Mouse (Mus musculus): ENCODE results near the gene Mcm3. TPM values are rescaled to one million over a fixed set of nuclear protein-coding genes. Genes with fewer than 3 reads are reported as not detected.
"Not testable (repeated sequence)": the region's sequence is repeated elsewhere in the genome, so short reads cannot be mapped to it uniquely, and the experiment has no call there.

Mcm3 gene
- total RNA-seq, 2 experiments from 2014 or later, result 4.8 to 5.4 TPM

DNA sequence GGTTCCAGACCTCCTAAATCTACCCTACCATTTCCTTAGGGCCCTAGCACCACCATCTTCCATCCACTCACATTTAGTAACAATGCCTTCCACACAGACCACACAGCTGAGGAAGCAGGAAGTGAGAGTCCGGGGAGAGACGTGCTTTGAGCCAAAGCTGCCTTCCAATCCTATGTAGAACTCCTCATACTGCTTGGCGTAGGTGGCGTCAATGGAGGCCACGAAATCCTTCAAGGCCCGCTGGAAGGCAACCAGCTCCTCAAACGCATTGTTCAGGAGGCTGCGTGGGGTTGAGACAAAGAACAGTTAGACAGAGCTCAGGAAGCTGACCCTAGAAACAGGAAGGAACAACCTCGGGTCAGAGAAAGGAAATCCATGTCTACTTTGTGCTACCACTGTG, 2.9 kb downstream of the Mcm3 start:
- intact Hi-C loops (cut with DNase I), result loop anchor here (5.0 kb wide), 1 partner anchor 75 kb away; the partner anchor contains the start of gene Paqr8

DNA sequence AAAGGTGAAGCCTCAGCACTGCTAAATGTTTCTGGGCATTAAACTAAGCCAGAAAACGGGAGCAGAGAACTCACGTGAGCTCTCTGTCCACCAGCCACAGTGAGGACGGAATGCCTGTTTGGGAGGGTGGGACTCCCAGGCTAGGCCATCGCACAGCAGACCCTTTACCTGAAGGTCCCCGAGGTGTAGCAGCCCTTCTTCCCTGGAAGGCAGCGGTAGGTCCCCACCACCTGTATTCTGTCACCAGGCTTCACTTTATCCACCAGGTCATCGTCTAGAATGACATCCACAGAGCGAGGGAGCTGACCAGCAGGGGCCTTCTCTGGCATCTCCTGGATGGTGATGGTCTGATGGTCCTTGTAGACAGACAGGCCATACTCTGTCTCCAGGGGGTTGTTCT, 5.6 kb downstream of the Mcm3 start:
- intact Hi-C loops (cut with DNase I), result no loop called here
- no peak for DNase-seq (ENCODE audit: extremely low spot score in 1 of 2, low spot score in 2 of 2)

More for the DNA sequence above, 2.9 kb downstream of the Mcm3 start:
- no peak for DNase-seq (ENCODE audit: extremely low spot score in 1 of 2, low spot score in 2 of 2)

GRCm38 (mm10) chr1:20804526-20804925, 15.6 kb downstream of the Mcm3 start:
- no peak for DNase-seq (ENCODE audit: extremely low spot score in 1 of 2, low spot score in 2 of 2)
- intact Hi-C loops (cut with DNase I), result loop anchor here (5.0 kb wide), 2 partner anchors 102 to 192 kb away; no protein-coding TSS in a partner anchor

- peak in 1 of 2 experiments; percentile 56 for DNase-seq (ENCODE audit: extremely low spot score in 1 of 2, low spot score in 2 of 2)
- intact Hi-C loops (cut with DNase I), result loop anchor here (5.0 kb wide), 2 partner anchors 100 to 190 kb away; no protein-coding TSS in a partner anchor
These were observed 18.3 kb downstream of the Mcm3 start for GRCm38 (mm10) chr1:20801682-20802390.

DNA sequence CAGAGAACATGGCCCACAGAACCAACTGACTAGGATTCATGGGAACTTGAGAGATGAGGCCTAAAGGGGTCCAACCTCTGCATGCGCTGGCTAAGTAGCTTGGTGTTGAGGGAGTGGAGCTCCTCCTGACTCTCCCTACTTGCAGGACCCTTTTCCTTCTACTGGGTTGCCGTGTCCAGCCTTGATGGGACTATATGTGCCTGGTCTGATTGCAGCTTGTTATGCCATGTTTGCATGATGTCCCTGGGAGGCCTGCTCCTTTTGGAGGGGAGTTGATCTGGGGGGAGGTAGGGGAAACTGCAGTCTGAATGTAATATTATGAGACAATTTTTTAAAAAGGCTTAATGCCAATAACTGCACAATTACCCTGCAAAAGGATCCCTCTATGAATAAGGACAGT, 18.8 kb downstream of the Mcm3 start:
- no peak for DNase-seq (ENCODE audit: extremely low spot score in 1 of 2, low spot score in 2 of 2)
- intact Hi-C loops (cut with DNase I), result loop anchor here (5.0 kb wide), 2 partner anchors 99 to 189 kb away; no protein-coding TSS in a partner anchor

DNA sequence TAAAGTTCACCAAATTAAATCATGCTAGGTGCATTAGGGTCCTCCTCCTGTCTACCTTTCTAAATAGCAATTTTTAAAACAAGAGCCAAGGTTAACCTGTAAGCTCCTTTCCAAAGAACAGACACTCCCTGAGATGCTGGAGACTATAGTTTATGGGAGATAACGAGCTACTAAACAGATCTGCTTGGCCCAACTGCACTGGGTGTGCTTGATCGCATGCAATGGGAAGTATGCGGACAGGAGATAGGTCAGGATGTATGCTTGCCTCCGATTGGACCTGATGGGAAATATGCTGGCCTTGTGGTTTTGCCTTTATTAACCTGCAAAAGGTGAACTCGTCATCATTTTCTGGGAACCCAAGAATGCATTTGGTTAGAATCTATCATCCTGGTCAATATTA, 24.9 kb downstream of the Mcm3 start:
- no peak for DNase-seq (ENCODE audit: extremely low spot score in 1 of 2, low spot score in 2 of 2)
- intact Hi-C loops (cut with DNase I), result no loop called here

- intact Hi-C loops (cut with DNase I), result no loop called here
- no peak for DNase-seq (ENCODE audit: extremely low spot score in 1 of 2, low spot score in 2 of 2)
These were observed 25.4 kb downstream of the Mcm3 start for GRCm38 (mm10) chr1:20794760-20795159.

GRCm38 (mm10) chr1:20791414-20791813, 28.7 kb downstream of the Mcm3 start:
- intact Hi-C loops (cut with DNase I), result no loop called here
- no peak for DNase-seq (ENCODE audit: extremely low spot score in 1 of 2, low spot score in 2 of 2)

- DNase-seq (ENCODE audit: extremely low spot score in 1 of 2, low spot score in 2 of 2); intact Hi-C loops (cut with DNase I): not testable (repeated sequence)
These were observed 29.6 kb downstream of the Mcm3 start, which contains the start of gene Il17f for GRCm38 (mm10) chr1:20790517-20790916. Gene Il17f, minus strand, starts transcription at chr1:20790617.

- no peak for DNase-seq (ENCODE audit: extremely low spot score in 1 of 2, low spot score in 2 of 2)
- intact Hi-C loops (cut with DNase I), result no loop called here
These were observed 31.7 kb downstream of the Mcm3 start for GRCm38 (mm10) chr1:20788419-20788818.

DNA sequence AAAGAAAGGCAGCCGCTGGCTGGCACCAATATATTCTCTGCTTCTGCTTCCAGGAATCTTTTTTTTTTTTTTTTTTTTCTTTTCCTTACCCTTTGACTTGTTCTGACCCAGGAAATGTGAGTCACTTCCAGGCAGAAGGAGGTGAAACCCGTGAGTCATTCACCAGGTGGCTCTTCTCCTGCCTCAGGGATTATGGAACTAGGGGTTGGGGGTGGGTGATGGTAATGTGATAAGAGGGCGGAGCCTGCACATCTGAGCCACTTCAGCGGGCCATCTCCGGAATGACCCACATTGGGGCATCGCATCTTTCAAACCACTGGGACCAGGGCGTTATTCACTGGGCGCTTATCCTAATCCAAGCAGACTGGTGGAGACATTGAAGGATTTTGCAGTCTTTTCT, 33.1 kb downstream of the Mcm3 start:
- no peak for DNase-seq (ENCODE audit: extremely low spot score in 1 of 2, low spot score in 2 of 2)
- intact Hi-C loops (cut with DNase I), result no loop called here

GRCm38 (mm10) chr1:20778366-20778765, 41.7 kb downstream of the Mcm3 start:
- DNase-seq (ENCODE audit: extremely low spot score in 1 of 2, low spot score in 2 of 2), result no peak
- intact Hi-C loops (cut with DNase I), result no loop called here

- intact Hi-C loops (cut with DNase I); DNase-seq (ENCODE audit: extremely low spot score in 1 of 2, low spot score in 2 of 2): not testable (repeated sequence)
These were observed 45.9 kb downstream of the Mcm3 start for GRCm38 (mm10) chr1:20774026-20774730.

DNA sequence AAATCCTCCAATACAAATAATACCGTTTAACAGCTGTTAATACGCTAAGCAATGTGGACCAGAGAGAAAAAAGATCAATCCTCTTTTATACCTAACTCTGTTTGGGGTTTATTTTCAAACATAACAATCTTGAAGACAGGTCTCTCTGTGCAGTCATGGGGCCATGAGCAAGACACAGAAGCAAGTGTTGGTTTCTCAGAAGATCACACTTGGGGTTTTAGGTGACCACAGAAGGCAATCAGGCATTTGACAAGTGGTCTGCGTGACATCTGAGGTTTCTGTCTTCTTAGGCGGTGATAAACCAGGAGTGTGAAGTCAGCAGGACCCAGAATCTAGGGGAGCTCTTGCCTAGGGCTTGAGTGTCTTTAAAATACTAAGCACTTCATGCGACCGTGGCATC, 53.6 kb downstream of the Mcm3 start:
- intact Hi-C loops (cut with DNase I), result no loop called here
- DNase-seq (ENCODE audit: extremely low spot score in 1 of 2, low spot score in 2 of 2), result no peak

- no peak for DNase-seq (ENCODE audit: extremely low spot score in 1 of 2, low spot score in 2 of 2)
- intact Hi-C loops (cut with DNase I), result no loop called here
These were observed 58.7 kb downstream of the Mcm3 start for GRCm38 (mm10) chr1:20761411-20761810.

DNA sequence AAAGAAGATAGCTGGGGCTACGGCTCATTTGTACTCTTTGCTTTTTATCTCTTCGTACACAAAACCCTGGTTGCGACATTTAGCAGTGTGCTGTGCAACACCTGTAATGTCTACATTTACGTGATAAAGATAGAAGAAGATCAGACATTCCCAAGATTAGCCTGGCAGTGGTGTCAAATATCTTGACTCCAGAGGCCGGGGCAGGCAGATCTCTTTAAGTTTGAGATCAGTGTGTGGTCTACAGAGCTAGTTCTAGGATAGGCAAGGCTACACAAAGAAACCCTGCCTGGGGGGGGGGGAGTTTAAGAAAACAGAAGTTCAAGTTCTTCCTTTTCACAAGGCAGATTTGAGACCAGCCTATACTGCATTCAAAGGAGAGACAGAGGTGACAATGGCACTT, 59.8 kb downstream of the Mcm3 start:
- intact Hi-C loops (cut with DNase I), result no loop called here
- no peak for DNase-seq (ENCODE audit: extremely low spot score in 1 of 2, low spot score in 2 of 2)

DNA sequence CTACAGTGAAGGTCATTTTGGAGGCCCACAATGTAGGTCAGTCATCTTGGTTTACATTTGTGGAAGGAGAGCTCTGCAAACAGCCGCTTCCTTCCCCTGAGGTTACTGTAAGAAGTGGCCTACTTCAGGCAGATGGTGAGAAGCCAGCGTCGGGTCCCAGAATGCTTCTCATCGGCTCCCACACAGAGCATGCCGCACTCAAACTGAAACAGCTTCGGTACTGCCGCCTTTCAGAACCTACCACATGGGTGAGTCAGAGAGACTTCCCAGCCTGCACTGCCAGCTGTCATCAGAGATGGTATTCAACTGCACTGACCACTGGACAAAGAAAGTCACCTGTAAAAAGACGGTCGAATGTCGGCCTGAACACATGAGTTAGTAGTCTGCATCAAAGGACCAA, 60.3 kb downstream of the Mcm3 start:
- DNase-seq (ENCODE audit: extremely low spot score in 1 of 2, low spot score in 2 of 2), result peak; percentile 1 to 28
- intact Hi-C loops (cut with DNase I), result no loop called here

GRCm38 (mm10) chr1:20757586-20757985, 62.5 kb downstream of the Mcm3 start:
- intact Hi-C loops (cut with DNase I), result no loop called here
- DNase-seq (ENCODE audit: extremely low spot score in 1 of 2, low spot score in 2 of 2), result no peak

GRCm38 (mm10) chr1:20754439-20754838, 65.7 kb downstream of the Mcm3 start:
- intact Hi-C loops (cut with DNase I), result no loop called here
- no peak for DNase-seq (ENCODE audit: extremely low spot score in 1 of 2, low spot score in 2 of 2)
